Mouse (Mus musculus) kidney, adult 2 months (tissue): ENCODE results near the gene Sytl1.

Source experiments
- CTCF ChIP-seq: fragments of 200-500 bp; conservative IDR thresholded peaks from 2 replicates; pipeline ENCODE4 v1.5.1; 2011; ENCODE audit warnings: low read depth, mild to moderate bottlenecking, control low read depth, low read length, moderate library complexity, mixed read lengths; ENCODE audit not compliant: insufficient read depth, insufficient read length
- POLR2A ChIP-seq: fragments of 200-500 bp; IDR thresholded peaks from one replicate; pipeline ENCODE4 v1.6.1; 2011; ENCODE audit warnings: low read depth, low read length, control low read depth

- TF ChIP-seq CTCF = 0 out of 2 replicates have a peak, but pooled peaks have one; percentile 3
- no peak for TF ChIP-seq POLR2A
These were observed 10.8 kb downstream of the Sytl1 start for GRCm38 (mm10) chr4:133252089-133252488.
